Mouse (Mus musculus) hindbrain, embryonic 11.5 days (tissue): ENCODE measurements around the gene Clrn3. TPM values are rescaled to one million over a fixed set of nuclear protein-coding genes. Genes with fewer than 3 reads are reported as not detected.
A peak's percentile ranks its signal among the peaks of the same experiment; 100 is the strongest.
"Not testable (repeated sequence)": the region's sequence is repeated elsewhere in the genome, so short reads cannot be mapped to it uniquely, and the experiment has no call there.

Source experiments
- ATAC-seq: fragments of 200-750 bp; cut with Nextera tagmentation; 2 replicates; pipeline ENCODE4 v1.8.0; 2017; ENCODE audit warnings: mild to moderate bottlenecking, moderate TSS enrichment, moderate library complexity; ENCODE audit not compliant: low FRiP score
- DNase-seq: peaks from one replicate; pipeline ENCODE4 v3.0.0-alpha.2; 2015; ENCODE audit warnings: low spot score
- H3K27ac ChIP-seq: fragments of 300-500 bp; sonication (generic); 2 replicates; pipeline ENCODE4 v1.5.1; 2014; ENCODE audit warnings: mild to moderate bottlenecking, low read depth, low read length
- H3K27me3 ChIP-seq: fragments of 300-500 bp; sonication (generic); 2 replicates; pipeline ENCODE4 v1.6.1; 2014; ENCODE audit warnings: mild to moderate bottlenecking, low read length, moderate library complexity, mixed read lengths; ENCODE audit not compliant: control insufficient read depth, insufficient read depth
- H3K36me3 ChIP-seq: fragments of 300-500 bp; sonication (generic); 2 replicates; pipeline ENCODE4 v1.6.1; 2014; ENCODE audit warnings: mild to moderate bottlenecking, low read length, moderate library complexity, mixed read lengths; ENCODE audit not compliant: control insufficient read depth, insufficient read depth
- H3K4me1 ChIP-seq: fragments of 300-500 bp; sonication (generic); replicated peaks from 2 replicates; pipeline ENCODE4 v1.6.1; 2014; ENCODE audit warnings: low read length, mixed read lengths; ENCODE audit not compliant: control insufficient read depth, insufficient read depth
- H3K4me2 ChIP-seq: fragments of 300-500 bp; sonication (generic); replicated peaks from 2 replicates; pipeline ENCODE4 v1.6.1; 2014; ENCODE audit warnings: mild to moderate bottlenecking, low read depth, low read length
- H3K4me3 ChIP-seq: fragments of 300-500 bp; sonication (generic); 2 replicates; pipeline ENCODE4 v1.5.1; 2014; ENCODE audit warnings: low read depth, low read length
- H3K9ac ChIP-seq: fragments of 300-500 bp; sonication (generic); 2 replicates; pipeline ENCODE4 v1.6.1; 2014; ENCODE audit warnings: low read depth, low read length
- H3K9me3 ChIP-seq: fragments of 300-500 bp; sonication (generic); 2 replicates; pipeline ENCODE4 v1.6.1; 2016; ENCODE audit warnings: low read length; ENCODE audit not compliant: control insufficient read depth
- WGBS: fragments of 180-500 bp; shearing (Covaris S2); extraction: QIAGEN DNeasy Blood & Tissue Kit; methylation state at CpG from one replicate; pipeline ENCODE4 v1.1.7; 2014; 5-methylcytosine and 5-hydroxymethylcytosine counted together
- polyA plus RNA-seq: library from polyadenylated mRNA; unstranded; fragments of >200 nt; fragmentation: Nextera tagmentation; extraction: Ambion mirVana; gene quantifications from 2 replicates; pipeline ENCODE4 v1.2.1, GENCODE M21; 2014

Gene Clrn3
- polyA plus RNA-seq = not detected in 2 replicates

GRCm38 (mm10) chr7:135528515-135528914 lies at the start of gene Clrn3:
TSS of gene Clrn3 (minus strand) at chr7:135528654.
- Histone ChIP-seq H3K27me3 (no peaks in the 10 kb centered on the region), H3K27ac (no peak within 1 kb of the TSS), H3K4me1 (no peaks in the 10 kb centered on the region), H3K4me2 (no peak within 1 kb of the TSS), H3K4me3 (no peak within 1 kb of the TSS), H3K36me3 (no peaks in the 10 kb centered on the region), H3K9ac (no peak within 1 kb of the TSS), H3K9me3 (no peaks in the 10 kb centered on the region)
- no peak for ATAC-seq
- 94% methylated on average over 7 of the region's 7 CpGs for WGBS
- DNase-seq = no peak

- Histone ChIP-seq H3K4me3 (no peak overlapping the region), H3K9ac (no peak overlapping the region), H3K27ac (no peak overlapping the region), H3K4me1 (no peaks in the 10 kb centered on the region), H3K27me3 (no peaks in the 10 kb centered on the region), H3K36me3 (no peaks in the 10 kb centered on the region), H3K9me3 (no peaks in the 10 kb centered on the region), H3K4me2 (no peak overlapping the region)
- WGBS = 93% methylated on average over 3 of the region's 3 CpGs
- DNase-seq = no peak
- ATAC-seq = no peak
Observed at GRCm38 (mm10) chr7:135576329-135576728, 47.9 kb upstream of the Clrn3 start.

- not testable (repeated sequence) for H3K36me3 ChIP-seq, ATAC-seq
- WGBS = 82% methylated on average over 7 of the region's 7 CpGs
Observed at GRCm38 (mm10) chr7:135575319-135576069, 47.0 kb upstream of the Clrn3 start.

GRCm38 (mm10) chr7:135571951-135572559 lies 43.6 kb upstream of the Clrn3 start:
- ATAC-seq (no peak), DNase-seq (peak; percentile 6)
- Histone ChIP-seq H3K27me3 (no peaks in the 10 kb centered on the region), H3K36me3 (no peaks in the 10 kb centered on the region), H3K27ac (no peak overlapping the region), H3K4me3 (no peak overlapping the region), H3K9ac (no peak overlapping the region), H3K9me3 (no peaks in the 10 kb centered on the region), H3K4me1 (no peaks in the 10 kb centered on the region), H3K4me2 (no peak overlapping the region)
- WGBS = 63% methylated on average over 10 of the region's 10 CpGs

More at GRCm38 (mm10) chr7:135575319-135576069, 47.0 kb upstream of the Clrn3 start:
- not testable (repeated sequence) for H3K4me3 ChIP-seq, H3K4me1 ChIP-seq, H3K27me3 ChIP-seq, H3K9ac ChIP-seq, H3K4me2 ChIP-seq, H3K9me3 ChIP-seq, H3K27ac ChIP-seq, DNase-seq

- Histone ChIP-seq H3K4me3 (no peak overlapping the region), H3K27me3 (no peaks in the 10 kb centered on the region), H3K9ac (no peak overlapping the region), H3K27ac (no peak overlapping the region), H3K4me2 (no peak overlapping the region), H3K9me3 (no peaks in the 10 kb centered on the region), H3K36me3 (no peaks in the 10 kb centered on the region), H3K4me1 (no peaks in the 10 kb centered on the region)
- DNase-seq = no peak
- no peak for ATAC-seq
Observed at GRCm38 (mm10) chr7:135571392-135571791, 42.9 kb upstream of the Clrn3 start.

GRCm38 (mm10) chr7:135568550-135568949 lies 40.1 kb upstream of the Clrn3 start:
- Histone ChIP-seq H3K4me1 (no peaks in the 10 kb centered on the region), H3K36me3 (no peaks in the 10 kb centered on the region), H3K4me3 (no peak overlapping the region), H3K27me3 (no peaks in the 10 kb centered on the region), H3K9me3 (no peaks in the 10 kb centered on the region), H3K27ac (no peak overlapping the region), H3K9ac (no peak overlapping the region), H3K4me2 (no peak overlapping the region)
- no peak for DNase-seq
- 68% methylated on average over 2 of the region's 2 CpGs for WGBS
- no peak for ATAC-seq

GRCm38 (mm10) chr7:135567582-135567981 lies 39.1 kb upstream of the Clrn3 start:
- 79% methylated on average over 1 of the region's 1 CpGs for WGBS
- Histone ChIP-seq H3K27me3 (no peaks in the 10 kb centered on the region), H3K9me3 (no peaks in the 10 kb centered on the region), H3K4me1 (no peaks in the 10 kb centered on the region), H3K27ac (no peak overlapping the region), H3K4me2 (no peak overlapping the region), H3K36me3 (no peaks in the 10 kb centered on the region), H3K4me3 (no peak overlapping the region), H3K9ac (no peak overlapping the region)
- DNase-seq (no peak), ATAC-seq (no peak)

- no peak overlapping the region for H3K4me2 ChIP-seq
- no peaks in the 10 kb centered on the region for H3K36me3 ChIP-seq
- no peaks in the 10 kb centered on the region for H3K4me1 ChIP-seq
- 74% methylated on average over 5 of the region's 5 CpGs for WGBS
- H3K4me3 ChIP-seq = no peak overlapping the region
- H3K27me3 ChIP-seq = no peaks in the 10 kb centered on the region
- no peak overlapping the region for H3K9ac ChIP-seq
- no peaks in the 10 kb centered on the region for H3K9me3 ChIP-seq
- H3K27ac ChIP-seq = no peak overlapping the region
- no peak for DNase-seq
- ATAC-seq = no peak
Observed at GRCm38 (mm10) chr7:135566013-135566412, 37.6 kb upstream of the Clrn3 start.

GRCm38 (mm10) chr7:135564022-135564421 lies 35.6 kb upstream of the Clrn3 start:
- 84% methylated on average over 8 of the region's 8 CpGs for WGBS
- H3K9ac ChIP-seq = no peak overlapping the region
- no peaks in the 10 kb centered on the region for H3K9me3 ChIP-seq
- no peak overlapping the region for H3K4me2 ChIP-seq
- H3K27me3 ChIP-seq = no peaks in the 10 kb centered on the region
- ATAC-seq = no peak
- no peak overlapping the region for H3K27ac ChIP-seq
- no peaks in the 10 kb centered on the region for H3K4me1 ChIP-seq
- no peak overlapping the region for H3K4me3 ChIP-seq
- no peaks in the 10 kb centered on the region for H3K36me3 ChIP-seq
- no peak for DNase-seq
